Mouse (Mus musculus) spleen, adult 2 months (tissue): ENCODE measurements at regions not wholly inside any gene's neighbourhood (a gene's known extent, or its start where the extent isn't known, plus 50 kb on each side); places are given as distances from the start of the nearest gene placed in this dataset.

Source experiments
- DNase-seq, 2 experiments: peaks; one replicate each; pipeline versions ENCODE4 v3.0.0 to v3.0.0-alpha.2; 2012 to 2021; ENCODE audit warnings: low spot score in 2 of 2, low read depth in 1 of 2
- H3K27ac ChIP-seq: fragments of 200-500 bp; 2 replicates; pipeline ENCODE4 v1.5.1; 2012; ENCODE audit warnings: low read length, inconsistent platforms; ENCODE audit not compliant: insufficient read depth
- H3K27me3 ChIP-seq: fragments of 200-500 bp; 2 replicates; pipeline ENCODE4 v1.6.1; 2012; ENCODE audit warnings: mild to moderate bottlenecking, moderate library complexity, low read length, inconsistent platforms; ENCODE audit not compliant: control insufficient read depth, insufficient read depth
- H3K36me3 ChIP-seq: fragments of 200-500 bp; 2 replicates; pipeline ENCODE4 v1.6.1; 2012; ENCODE audit warnings: mild to moderate bottlenecking, low read length, inconsistent platforms; ENCODE audit not compliant: control insufficient read depth, insufficient read depth
- H3K4me1 ChIP-seq: fragments of 200-500 bp; 2 replicates; pipeline ENCODE4 v1.6.1; 2011; ENCODE audit warnings: inconsistent platforms; ENCODE audit not compliant: control insufficient read depth, insufficient read depth, insufficient read length
- H3K4me3 ChIP-seq: fragments of 200-500 bp; 2 replicates; pipeline ENCODE4 v1.5.1; 2011; ENCODE audit warnings: mild to moderate bottlenecking, inconsistent platforms; ENCODE audit not compliant: insufficient read depth, insufficient read length; ENCODE audit errors: extremely low read depth
- CTCF ChIP-seq: fragments of 200-500 bp; IDR thresholded peaks from 2 replicates; pipeline ENCODE4 v1.5.1; 2011; ENCODE audit warnings: mild to moderate bottlenecking, inconsistent platforms; ENCODE audit not compliant: insufficient read depth, insufficient read length, insufficient replicate concordance; ENCODE audit errors: extremely low read depth
- POLR2A ChIP-seq: fragments of 200-500 bp; IDR thresholded peaks from 2 replicates; pipeline ENCODE4 v1.6.1; 2011; ENCODE audit warnings: low read depth, low read length, inconsistent platforms
- WGBS: fragments of 180-500 bp; shearing (Covaris S2); methylation state at CpG from one replicate; pipeline ENCODE4 v1.1.7; 2018; 5-methylcytosine and 5-hydroxymethylcytosine counted together

GRCm38 (mm10) chr14:99381262-99382017 is 82.9 kb downstream of the Klf5 start:
- Histone ChIP-seq H3K4me3 (no peak overlapping the region), H3K27me3 (no peaks in the 10 kb centered on the region), H3K36me3 (no peaks in the 10 kb centered on the region), H3K4me1 (no peaks in the 10 kb centered on the region), H3K27ac (no peak overlapping the region)
- WGBS, result 84% methylated on average over 10 of the region's 10 CpGs
- TF ChIP-seq POLR2A, result no peak
- TF ChIP-seq CTCF, result no peak
- no peak for DNase-seq

GRCm38 (mm10) chr14:99382051-99382450 is 83.6 kb downstream of the Klf5 start:
- DNase-seq, result no peak
- no peaks in the 10 kb centered on the region for H3K27me3 ChIP-seq
- no peaks in the 10 kb centered on the region for H3K36me3 ChIP-seq
- TF ChIP-seq POLR2A (no peak), CTCF (no peak)
- H3K4me1 ChIP-seq, result no peaks in the 10 kb centered on the region
- 84% methylated on average over 5 of the region's 5 CpGs for WGBS
- no peak overlapping the region for H3K4me3 ChIP-seq
- H3K27ac ChIP-seq, result no peak overlapping the region

GRCm38 (mm10) chr14:99383170-99383569 is 84.7 kb downstream of the Klf5 start:
- 90% methylated on average over 6 of the region's 6 CpGs for WGBS

GRCm38 (mm10) chr14:99387581-99387980 is 89.1 kb downstream of the Klf5 start:
- no peak for DNase-seq
- WGBS, result 93% methylated on average over 6 of the region's 6 CpGs
- Histone ChIP-seq H3K36me3 (no peaks in the 10 kb centered on the region), H3K4me3 (no peak overlapping the region), H3K27me3 (no peaks in the 10 kb centered on the region), H3K27ac (no peak overlapping the region), H3K4me1 (no peaks in the 10 kb centered on the region)
- no peak for TF ChIP-seq CTCF
- TF ChIP-seq POLR2A, result no peak

More at GRCm38 (mm10) chr14:99383170-99383569, 84.7 kb downstream of the Klf5 start:
- Histone ChIP-seq H3K27me3 (no peaks in the 10 kb centered on the region), H3K36me3 (no peaks in the 10 kb centered on the region), H3K27ac (no peak overlapping the region), H3K4me3 (no peak overlapping the region), H3K4me1 (no peaks in the 10 kb centered on the region)
- DNase-seq, result no peak
- TF ChIP-seq CTCF, result no peak
- TF ChIP-seq POLR2A, result no peak

GRCm38 (mm10) chr14:99389306-99389705 is 90.8 kb downstream of the Klf5 start:
- no peak overlapping the region for H3K27ac ChIP-seq
- TF ChIP-seq CTCF (no peak), POLR2A (no peak)
- 91% methylated on average over 5 of the region's 5 CpGs for WGBS
- H3K36me3 ChIP-seq, result no peaks in the 10 kb centered on the region
- no peak overlapping the region for H3K4me3 ChIP-seq
- H3K27me3 ChIP-seq, result no peaks in the 10 kb centered on the region
- DNase-seq, result no peak
- no peaks in the 10 kb centered on the region for H3K4me1 ChIP-seq

GRCm38 (mm10) chr14:99391700-99392099 is 93.2 kb downstream of the Klf5 start:
- H3K36me3 ChIP-seq, result no peaks in the 10 kb centered on the region
- no peak for DNase-seq
- no peaks in the 10 kb centered on the region for H3K27me3 ChIP-seq
- no peak overlapping the region for H3K27ac ChIP-seq
- H3K4me1 ChIP-seq, result no peaks in the 10 kb centered on the region
- no peak overlapping the region for H3K4me3 ChIP-seq
- WGBS, result 67% methylated on average over 7 of the region's 7 CpGs
- TF ChIP-seq POLR2A (no peak), CTCF (no peak)

- no peaks in the 10 kb centered on the region for H3K27me3 ChIP-seq
- no peak overlapping the region for H3K27ac ChIP-seq
- DNase-seq, result no peak
- no peak overlapping the region for H3K4me3 ChIP-seq
- WGBS, result 41% methylated on average over 2 of the region's 2 CpGs
- H3K36me3 ChIP-seq, result no peaks in the 10 kb centered on the region
- H3K4me1 ChIP-seq, result no peaks in the 10 kb centered on the region
- TF ChIP-seq CTCF (no peak), POLR2A (no peak)
Observed at GRCm38 (mm10) chr14:99392813-99393212, 94.3 kb downstream of the Klf5 start.
